Mouse (Mus musculus): ENCODE measurements around the gene Hmgn1.
"Not testable (repeated sequence)": the region's sequence is repeated elsewhere in the genome, so short reads cannot be mapped to it uniquely, and the experiment has no call there.

Hmgn1 gene

GRCm38 (mm10) chr16:96120022-96120623, 7.4 kb downstream of the Hmgn1 start:
- DNase-seq = no peak

- no peak for DNase-seq
These were observed 12.8 kb downstream of the Hmgn1 start for GRCm38 (mm10) chr16:96114729-96115128.

- DNase-seq = no peak
These were observed 14.8 kb downstream of the Hmgn1 start for GRCm38 (mm10) chr16:96112769-96113168.

- no peak for DNase-seq
These were observed 16.7 kb downstream of the Hmgn1 start for GRCm38 (mm10) chr16:96110655-96111345.

- no peak for DNase-seq
These were observed 17.9 kb downstream of the Hmgn1 start for GRCm38 (mm10) chr16:96109673-96110072.

GRCm38 (mm10) chr16:96103036-96103435, 24.5 kb downstream of the Hmgn1 start:
- peak in 1 of 2 experiments; percentile 56 for DNase-seq

GRCm38 (mm10) chr16:96097811-96098210, 29.7 kb downstream of the Hmgn1 start:
- not testable (repeated sequence) for DNase-seq

- no peak for DNase-seq
These were observed 31.6 kb downstream of the Hmgn1 start for GRCm38 (mm10) chr16:96095966-96096365.

- no peak for DNase-seq
These were observed 35.7 kb downstream of the Hmgn1 start for GRCm38 (mm10) chr16:96091515-96092504.

- no peak for DNase-seq
These were observed 39.4 kb downstream of the Hmgn1 start for GRCm38 (mm10) chr16:96088120-96088519.

GRCm38 (mm10) chr16:96087436-96087835, 40.1 kb downstream of the Hmgn1 start:
- DNase-seq = no peak

- DNase-seq = peak in 1 of 2 experiments; percentile 46
These were observed 40.5 kb downstream of the Hmgn1 start for GRCm38 (mm10) chr16:96087001-96087400.

GRCm38 (mm10) chr16:96085597-96085996, 41.9 kb downstream of the Hmgn1 start:
- no peak for DNase-seq

- peak; percentile 73 to 92 for DNase-seq
These were observed 44.3 kb downstream of the Hmgn1 start for GRCm38 (mm10) chr16:96083179-96083646.

- DNase-seq = peak; percentile 91 to 97
These were observed 45.0 kb downstream of the Hmgn1 start, which contains the start of gene Brwd1 for GRCm38 (mm10) chr16:96082301-96083178. Brwd1 (minus strand) TSS chr16:96082526.

- peak; percentile 55 to 85 for DNase-seq
These were observed 45.7 kb downstream of the Hmgn1 start for GRCm38 (mm10) chr16:96081742-96082241.

GRCm38 (mm10) chr16:96081331-96081730, 46.2 kb downstream of the Hmgn1 start:
- DNase-seq = peak; percentile 91 to 95

GRCm38 (mm10) chr16:96080524-96080923, 47.0 kb downstream of the Hmgn1 start:
- no peak for DNase-seq
